Mouse (Mus musculus) CH12.LX (cell line): ENCODE data around the gene Zg16.
A peak's percentile ranks its signal among the peaks of the same experiment; 100 is the strongest.

Experiments used
- CTCF ChIP-seq, 2 experiments: IDR thresholded peaks in 1 of 2; conservative IDR thresholded peaks in 1 of 2; 2 replicates each; pipeline ENCODE4 v1.5.1; 2011 to 2012; ENCODE audit warnings: low read depth in 2 of 2, low read length in 2 of 2, improper control_type of control experiment in 1 of 2, inconsistent platforms in 1 of 2, mild to moderate bottlenecking in 1 of 2, moderate library complexity in 1 of 2
- E2F4 ChIP-seq: IDR thresholded peaks from 2 replicates; pipeline ENCODE4 v1.6.1; 2011; ENCODE audit warnings: low read depth, low read length, improper control_type of control experiment; ENCODE audit not compliant: insufficient replicate concordance
- EP300 ChIP-seq: IDR thresholded peaks from 2 replicates; pipeline ENCODE4 v1.6.1; 2011; ENCODE audit warnings: low read length, improper control_type of control experiment
- GABPA ChIP-seq: IDR thresholded peaks from 2 replicates; pipeline ENCODE4 v1.6.1; 2012; ENCODE audit warnings: low read depth, low read length, improper control_type of control experiment, inconsistent platforms; ENCODE audit not compliant: insufficient replicate concordance
- HCFC1 ChIP-seq: IDR thresholded peaks from 2 replicates; pipeline ENCODE4 v1.6.1; 2012; ENCODE audit warnings: low read depth, mild to moderate bottlenecking, inconsistent platforms, low read length, improper control_type of control experiment
- MAX ChIP-seq: IDR thresholded peaks from 2 replicates; pipeline ENCODE4 v1.6.1; 2011; ENCODE audit warnings: low read length, improper control_type of control experiment
- MYC ChIP-seq: IDR thresholded peaks from 2 replicates; pipeline ENCODE4 v1.6.1; 2011; ENCODE audit warnings: low read depth, mild to moderate bottlenecking, improper control_type of control experiment, low read length
- POLR2A ChIP-seq: IDR thresholded peaks from 2 replicates; pipeline ENCODE4 v1.6.1; 2011; ENCODE audit warnings: low read depth, mild to moderate bottlenecking, improper control_type of control experiment, low read length
- RAD21 ChIP-seq: IDR thresholded peaks from 2 replicates; pipeline ENCODE4 v1.6.1; 2011; ENCODE audit warnings: low read depth, mild to moderate bottlenecking, low read length, improper control_type of control experiment, moderate library complexity
- RCOR1 ChIP-seq: conservative IDR thresholded peaks from 2 replicates; pipeline ENCODE4 v1.6.1; 2012; ENCODE audit warnings: low read depth, mild to moderate bottlenecking, inconsistent platforms, low read length, improper control_type of control experiment

DNA sequence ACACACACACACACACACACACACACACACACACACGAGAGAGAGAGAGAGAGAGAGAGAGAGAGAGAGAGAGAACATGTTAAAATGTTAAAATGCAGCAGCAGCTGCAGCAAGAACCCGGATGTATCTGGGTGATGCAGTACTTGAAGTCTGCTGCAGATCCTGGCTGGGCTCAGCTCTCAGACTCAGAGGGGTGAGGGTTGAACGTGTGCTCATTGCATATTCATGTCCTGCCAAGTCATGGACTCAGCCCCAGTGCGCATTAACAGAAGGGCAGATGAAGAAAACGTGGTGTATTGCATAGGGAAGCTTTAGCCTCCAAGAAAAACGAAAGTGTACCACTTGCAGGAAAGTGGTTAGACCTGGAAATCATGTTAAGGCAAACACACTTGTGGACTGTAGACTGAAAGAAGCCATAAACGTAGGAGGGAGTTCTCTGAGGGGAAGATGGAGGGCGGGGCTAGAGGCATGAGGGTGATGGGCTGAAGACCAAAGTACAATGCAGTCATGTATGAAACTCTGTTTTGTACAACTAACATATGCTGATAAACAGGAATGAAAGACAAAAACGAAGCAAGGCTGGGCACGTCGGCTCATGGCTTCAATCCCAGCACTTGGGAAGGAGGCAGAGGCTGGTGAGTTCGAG lies 26.6 kb upstream of the Zg16 start:
- TF ChIP-seq GABPA = no peak
- no peak for TF ChIP-seq CTCF (conservative IDR thresholded peaks at IDR 0.05 in 1 of 2, IDR thresholded peaks at IDR 0.05 in 1 of 2; ENCODE audit: low read depth in 2 of 2, low read length in 2 of 2)
- TF ChIP-seq MAX = no peak
- TF ChIP-seq HCFC1 = no peak
- TF ChIP-seq MYC = peak; percentile 39; the same call in 1 of the 2 replicates
- TF ChIP-seq EP300 = no peak
- peak; percentile 54 for TF ChIP-seq POLR2A
- TF ChIP-seq RCOR1 = no peak
- TF ChIP-seq E2F4 = no peak
- no peak for TF ChIP-seq RAD21
